Mouse (Mus musculus) liver, embryonic 14.5 days (tissue): Measurements from ENCODE around the gene Prph.

ENCODE experiments used
- CTCF ChIP-seq: IDR thresholded peaks from 2 replicates; pipeline ENCODE4 v1.5.1; 2016; ENCODE audit warnings: antibody characterized with exemption, low read depth, control low read depth
- EP300 ChIP-seq: IDR thresholded peaks from 2 replicates; pipeline ENCODE4 v1.6.1; 2016; ENCODE audit warnings: antibody characterized with exemption, low read depth

- TF ChIP-seq CTCF (no peak), EP300 (no peak)
Measured at GRCm38 (mm10) chr15:99035431-99035830, 19.5 kb upstream of the Prph start.
